Mouse (Mus musculus): ENCODE results near the gene Gna13.

DNA sequence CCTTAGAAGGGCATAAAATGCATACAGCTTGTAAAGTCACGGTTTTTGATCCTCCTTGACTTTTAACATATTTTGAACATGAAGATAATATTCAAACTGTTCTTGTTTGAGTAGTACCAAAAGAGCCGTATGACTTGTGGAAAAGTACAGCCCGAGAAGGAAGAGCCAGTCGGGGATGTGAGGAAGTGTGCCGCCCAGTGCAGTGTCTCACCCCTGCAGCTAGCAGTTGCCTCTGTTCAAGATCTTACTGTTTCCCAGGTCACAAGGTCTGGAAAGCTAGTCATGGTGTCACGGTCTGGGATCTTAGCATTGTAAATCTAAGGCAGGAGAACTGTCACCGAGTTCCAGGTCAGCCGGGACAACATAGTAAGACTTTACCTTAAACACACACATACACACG, 32.1 kb downstream of the Gna13 start:
- TF ChIP-seq CTCF (IDR thresholded peaks at IDR 0.05; ENCODE audit: insufficient read depth, low read depth, low read length) = no peak
- TF ChIP-seq POLR2A (IDR thresholded peaks at IDR 0.05; ENCODE audit: insufficient read depth, low read depth, low read length) = no peak
